Mouse (Mus musculus) embryonic facial prominence, embryonic 12.5 days (tissue): ENCODE results near the gene Gm21905. TPM values are rescaled to one million over a fixed set of nuclear protein-coding genes. Genes with fewer than 3 reads are reported as not detected.

Experiments used
- ATAC-seq: fragments of 200-750 bp; cut with Nextera tagmentation; 2 replicates; pipeline ENCODE4 v1.8.0; 2017; ENCODE audit not compliant: insufficient number of reproducible peaks, insufficient read depth, low FRiP score, low TSS enrichment
- H3K27ac ChIP-seq: fragments of 300-500 bp; sonication (generic); 2 replicates; pipeline ENCODE4 v1.5.1; 2016; ENCODE audit warnings: mild to moderate bottlenecking
- H3K27me3 ChIP-seq: fragments of 300-500 bp; sonication (generic); 2 replicates; pipeline ENCODE4 v1.6.1; 2016; ENCODE audit warnings: mild to moderate bottlenecking, moderate library complexity
- H3K36me3 ChIP-seq: fragments of 300-500 bp; sonication (generic); 2 replicates; pipeline ENCODE4 v1.6.1; 2016; ENCODE audit warnings: mild to moderate bottlenecking
- H3K4me1 ChIP-seq: fragments of 300-500 bp; sonication (generic); 2 replicates; pipeline ENCODE4 v1.6.1; 2016
- H3K4me2 ChIP-seq: fragments of 300-500 bp; sonication (generic); replicated peaks from 2 replicates; pipeline ENCODE4 v1.6.1; 2016; ENCODE audit warnings: mild to moderate bottlenecking, moderate library complexity
- H3K4me3 ChIP-seq: fragments of 300-500 bp; sonication (generic); 2 replicates; pipeline ENCODE4 v1.5.1; 2016; ENCODE audit warnings: mild to moderate bottlenecking
- H3K9ac ChIP-seq: fragments of 300-500 bp; sonication (generic); 2 replicates; pipeline ENCODE4 v1.6.1; 2016; ENCODE audit warnings: mild to moderate bottlenecking, moderate library complexity
- H3K9me3 ChIP-seq: fragments of 300-500 bp; sonication (generic); 2 replicates; pipeline ENCODE4 v1.6.1; 2016; ENCODE audit warnings: mild to moderate bottlenecking, moderate library complexity
- WGBS: fragments of 180-500 bp; shearing (Covaris S2); methylation state at CpG from one replicate; pipeline ENCODE4 v1.1.7; 2016; 5-methylcytosine and 5-hydroxymethylcytosine counted together
- polyA plus RNA-seq: library from polyadenylated mRNA; unstranded; fragments of >200 nt; fragmentation: Nextera tagmentation; extraction: Ambion mirVana; gene quantifications from 2 replicates; pipeline ENCODE4 v1.2.1, GENCODE M21; 2016

Gene Gm21905
- polyA plus RNA-seq, 1 experiment from 2014 or later, result not detected

- no peaks in the 10 kb centered on the region for H3K36me3 ChIP-seq
- H3K9ac ChIP-seq, result no peak overlapping the region
- 74% methylated on average over 2 of the region's 2 CpGs for WGBS
- no peak overlapping the region for H3K4me2 ChIP-seq
- H3K27me3 ChIP-seq, result no peaks in the 10 kb centered on the region
- H3K27ac ChIP-seq, result no peak overlapping the region
- no peaks in the 10 kb centered on the region for H3K9me3 ChIP-seq
- H3K4me3 ChIP-seq, result no peak overlapping the region
- ATAC-seq, result no peak
- H3K4me1 ChIP-seq, result no peaks in the 10 kb centered on the region
Observed at GRCm38 (mm10) chr5:67931623-67932022, 14.6 kb downstream of the Gm21905 start.

- no peak overlapping the region for H3K27ac ChIP-seq
- H3K4me3 ChIP-seq, result no peak overlapping the region
- H3K36me3 ChIP-seq, result no peaks in the 10 kb centered on the region
- no peaks in the 10 kb centered on the region for H3K4me1 ChIP-seq
- H3K9me3 ChIP-seq, result no peaks in the 10 kb centered on the region
- no peak overlapping the region for H3K4me2 ChIP-seq
- H3K27me3 ChIP-seq, result no peaks in the 10 kb centered on the region
- ATAC-seq, result no peak
- no peak overlapping the region for H3K9ac ChIP-seq
- WGBS, result 52% methylated on average over 4 of the region's 4 CpGs
Observed at GRCm38 (mm10) chr5:67930584-67930983, 15.6 kb downstream of the Gm21905 start.

- H3K9ac ChIP-seq, result no peak overlapping the region
- no peak overlapping the region for H3K4me2 ChIP-seq
- no peaks in the 10 kb centered on the region for H3K27me3 ChIP-seq
- no peak overlapping the region for H3K4me3 ChIP-seq
- no peak for ATAC-seq
- H3K36me3 ChIP-seq, result no peaks in the 10 kb centered on the region
- 61% methylated on average over 2 of the region's 2 CpGs for WGBS
- H3K27ac ChIP-seq, result no peak overlapping the region
- H3K4me1 ChIP-seq, result no peaks in the 10 kb centered on the region
- no peaks in the 10 kb centered on the region for H3K9me3 ChIP-seq
Observed at GRCm38 (mm10) chr5:67904555-67904954, 41.7 kb downstream of the Gm21905 start.

GRCm38 (mm10) chr5:67898921-67899320, 47.3 kb downstream of the Gm21905 start:
- no peaks in the 10 kb centered on the region for H3K27me3 ChIP-seq
- 94% methylated on average over 1 of the region's 1 CpGs for WGBS
- no peaks in the 10 kb centered on the region for H3K4me1 ChIP-seq

GRCm38 (mm10) chr5:67884422-67885210, 61.6 kb downstream of the Gm21905 start:
- Histone ChIP-seq H3K4me2 (no peak overlapping the region), H3K36me3 (no peaks in the 10 kb centered on the region), H3K4me3 (no peak overlapping the region), H3K27ac (no peak overlapping the region), H3K4me1 (no peaks in the 10 kb centered on the region), H3K9ac (no peak overlapping the region), H3K27me3 (no peaks in the 10 kb centered on the region), H3K9me3 (no peaks in the 10 kb centered on the region)
- 69% methylated on average over 9 of the region's 9 CpGs for WGBS
- no peak for ATAC-seq

More at GRCm38 (mm10) chr5:67898921-67899320, 47.3 kb downstream of the Gm21905 start:
- H3K27ac ChIP-seq, result no peak overlapping the region
- no peak overlapping the region for H3K4me2 ChIP-seq
- no peak for ATAC-seq
- no peaks in the 10 kb centered on the region for H3K9me3 ChIP-seq
- H3K9ac ChIP-seq, result no peak overlapping the region
- H3K4me3 ChIP-seq, result no peak overlapping the region
- H3K36me3 ChIP-seq, result no peaks in the 10 kb centered on the region

- Histone ChIP-seq H3K9me3 (no peaks in the 10 kb centered on the region), H3K9ac (no peak overlapping the region), H3K27ac (no peak overlapping the region), H3K27me3 (no peaks in the 10 kb centered on the region), H3K4me1 (no peaks in the 10 kb centered on the region), H3K4me3 (no peak overlapping the region), H3K36me3 (no peaks in the 10 kb centered on the region), H3K4me2 (no peak overlapping the region)
- 63% methylated on average over 1 of the region's 1 CpGs for WGBS
- no peak for ATAC-seq
Observed at GRCm38 (mm10) chr5:67883564-67884171, 62.6 kb downstream of the Gm21905 start.

Other genes starting within 250 kb of the Gm21905 start
- 11.5 and 12.0 TPM in 2 replicates for gene Atp8a1, start 99.0 kb downstream of the Gm21905 start, polyA plus RNA-seq
- gene Gm5108, start 4.8 kb downstream of the Gm21905 start, polyA plus RNA-seq, result not detected in 2 replicates
- 0.15 and 0.28 TPM in 2 replicates for gene Grxcr1, start 85.4 kb upstream of the Gm21905 start, polyA plus RNA-seq